Mouse (Mus musculus): Measurements from ENCODE around the gene Gm436. TPM values are rescaled to one million over a fixed set of nuclear protein-coding genes. Genes with fewer than 3 reads are reported as not detected.

Gene Gm436
- total RNA-seq (2023), result not detected

DNA sequence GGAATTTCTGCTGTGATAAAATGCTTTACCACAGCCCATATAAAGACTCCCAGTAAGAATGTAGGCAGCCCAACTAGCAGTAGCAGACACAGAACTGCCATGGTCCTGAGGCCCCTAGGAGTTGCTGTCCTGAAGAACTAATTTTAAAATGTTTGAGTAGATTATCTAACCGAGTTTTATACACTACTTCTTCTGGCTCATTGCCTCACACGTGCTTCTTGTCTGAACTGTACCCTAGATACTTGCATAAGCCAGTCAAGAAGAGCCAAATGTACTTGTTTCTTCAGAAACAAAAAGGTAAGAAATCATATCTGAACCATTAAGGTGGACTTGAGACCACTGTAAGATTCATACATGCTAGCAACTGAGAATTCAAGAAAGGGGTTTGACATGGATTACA is at the start of gene Gm436:
Gene Gm436, minus strand, starts transcription at position 101 of the 400 bp plus-strand sequence.

GRCm38 (mm10) chr4:144721304-144721703 is 35.1 kb upstream of the Gm436 start, which contains the start of gene Gm13178:
TSS of gene Gm13178 (minus strand) at chr4:144721404.

Other genes starting within 250 kb of the Gm436 start
- gene 1700012P22Rik, start 247.6 kb downstream of the Gm436 start, total RNA-seq (2023), result not detected
- not detected for gene Gm9944, start 233.1 kb downstream of the Gm436 start, total RNA-seq (2023)
- not detected for gene Aadacl3, start 222.6 kb downstream of the Gm436 start, total RNA-seq (2023)
- not detected for gene 9430007A20Rik, start 166.5 kb downstream of the Gm436 start, total RNA-seq (2023)
- gene Gm13124, start 121.2 kb downstream of the Gm436 start, total RNA-seq (2023), result not detected
- not detected for gene Aadacl4, start 72.7 kb downstream of the Gm436 start, total RNA-seq (2023)
- not detected for gene Gm13178, start 35.0 kb upstream of the Gm436 start, total RNA-seq (2023)
- gene Gm438, start 100.2 kb upstream of the Gm436 start, total RNA-seq (2023), result not detected
- 2.5 TPM for gene Dhrs3, start 206.5 kb upstream of the Gm436 start, total RNA-seq (2023)

All from CD4-positive naive resting alpha-beta T cell, adult 57 days (primary cell).